Mouse (Mus musculus) liver, embryonic 14.5 days (tissue): ENCODE results near the gene Zmynd8.

Source experiments
- CTCF ChIP-seq: IDR thresholded peaks from 2 replicates; pipeline ENCODE4 v1.5.1; 2016; ENCODE audit warnings: antibody characterized with exemption, low read depth, control low read depth
- EP300 ChIP-seq: IDR thresholded peaks from 2 replicates; pipeline ENCODE4 v1.6.1; 2016; ENCODE audit warnings: antibody characterized with exemption, low read depth

- TF ChIP-seq CTCF: no peak
- no peak for TF ChIP-seq EP300
Observed at GRCm38 (mm10) chr2:165821671-165822070, 77.1 kb downstream of the Zmynd8 start.
